Mouse (Mus musculus): ENCODE data around the gene Apbb1.

Apbb1 gene

DNA sequence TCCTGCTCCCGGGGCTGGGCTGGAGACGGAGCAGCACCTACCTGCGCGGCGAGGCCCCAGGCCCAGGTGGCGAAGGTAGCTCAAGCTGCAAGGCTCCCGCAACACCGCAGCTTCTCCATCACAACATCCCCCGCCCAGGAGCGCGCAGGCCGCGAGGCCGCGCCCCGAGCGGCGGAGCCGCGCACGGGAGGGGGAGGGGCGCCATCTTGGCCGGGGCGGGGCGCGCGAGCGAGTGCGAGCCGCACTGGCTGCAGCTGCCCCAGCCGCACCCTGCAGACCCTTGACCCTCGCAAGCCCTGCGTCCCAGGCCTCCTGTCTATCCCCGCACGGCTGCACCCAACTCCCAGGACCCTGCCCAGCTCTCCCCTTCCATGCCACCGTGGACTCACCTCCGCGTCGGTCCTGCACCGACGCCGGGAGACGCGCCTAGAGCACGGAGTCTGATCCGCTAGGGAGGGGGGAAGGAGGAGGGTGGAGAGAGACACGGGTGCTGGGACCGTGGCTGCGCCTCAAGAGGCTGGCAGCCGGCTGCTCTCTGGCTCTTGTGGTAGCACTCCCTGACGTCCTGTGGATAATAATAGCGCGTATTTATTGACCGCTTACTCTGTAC, at the start of gene Apbb1:
Gene Apbb1 (minus strand): TSS at position 560 of the 610 bp plus-strand sequence.
- peak; percentile 89 for DNase-seq

DNA sequence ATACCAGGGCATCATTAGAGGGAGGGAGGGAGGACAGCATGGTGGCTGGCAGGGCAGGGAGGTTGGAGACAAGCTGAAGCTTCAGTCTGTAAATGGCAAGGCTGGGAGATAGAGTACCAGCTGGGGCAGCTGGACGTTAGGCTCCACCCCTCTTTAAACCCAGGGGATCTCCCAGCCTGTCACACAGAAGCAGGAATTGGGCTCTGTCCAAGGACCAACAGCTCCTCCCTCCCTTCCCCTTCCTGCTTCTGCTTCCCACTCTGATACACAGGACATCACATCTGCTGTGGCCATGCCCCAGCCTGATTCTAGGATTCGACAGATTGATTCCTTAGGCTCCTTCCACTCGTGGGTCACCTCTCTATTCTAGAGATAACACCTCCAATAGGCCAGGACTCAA, 47.2 kb upstream of the Apbb1 start:
- no peak for DNase-seq

DNA sequence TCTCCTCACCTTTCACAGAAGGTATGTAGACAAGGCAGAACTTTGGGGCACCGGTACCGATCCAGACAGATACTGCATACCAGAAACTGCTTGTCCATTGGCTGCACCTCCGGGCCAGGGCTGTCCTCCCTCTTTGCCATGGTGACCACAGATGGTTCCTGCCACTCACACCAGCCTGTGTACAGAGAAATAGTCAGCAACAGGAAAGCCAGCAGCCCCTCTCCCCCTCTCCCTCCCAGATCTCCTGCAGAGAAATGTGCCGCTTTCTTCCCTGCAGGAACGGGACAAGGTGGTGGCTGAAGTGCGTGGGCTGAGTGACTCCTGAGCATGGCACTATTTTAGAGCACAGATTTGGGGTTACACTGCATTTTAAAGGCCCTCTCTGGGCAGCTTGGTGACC, 43.9 kb upstream of the Apbb1 start:
- DNase-seq = peak; percentile 69

DNA sequence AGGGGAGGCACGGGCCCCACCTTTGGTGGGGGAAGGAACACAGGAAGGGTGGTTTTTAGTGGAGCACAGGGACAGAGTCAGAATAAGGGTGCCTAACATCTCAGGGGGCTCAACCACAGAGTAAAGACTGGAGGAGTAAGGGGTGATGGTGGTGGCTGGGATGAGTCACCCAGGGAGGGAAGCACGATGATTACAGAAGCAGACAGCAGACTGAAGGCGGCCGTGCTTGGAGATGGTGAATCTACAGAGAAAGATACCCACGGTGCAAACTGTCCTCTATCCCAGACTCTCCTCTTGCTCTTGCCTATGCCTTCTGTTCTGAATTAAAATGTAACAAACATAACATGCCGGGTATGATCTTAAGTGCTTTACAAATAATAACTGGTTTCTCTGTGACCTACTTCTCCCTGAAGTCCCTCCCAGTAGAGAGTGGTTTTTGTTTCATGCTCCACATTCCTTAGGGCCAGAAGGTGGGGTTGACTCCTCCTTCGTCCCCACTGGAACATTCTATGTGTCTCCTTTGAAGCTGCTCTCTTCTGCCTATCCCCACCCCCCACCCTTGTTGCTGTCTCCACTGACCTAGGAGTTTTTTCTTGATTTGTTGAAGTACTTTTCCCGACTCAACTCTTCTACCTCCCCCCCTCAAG, 40.3 kb upstream of the Apbb1 start:
- DNase-seq = no peak

DNA sequence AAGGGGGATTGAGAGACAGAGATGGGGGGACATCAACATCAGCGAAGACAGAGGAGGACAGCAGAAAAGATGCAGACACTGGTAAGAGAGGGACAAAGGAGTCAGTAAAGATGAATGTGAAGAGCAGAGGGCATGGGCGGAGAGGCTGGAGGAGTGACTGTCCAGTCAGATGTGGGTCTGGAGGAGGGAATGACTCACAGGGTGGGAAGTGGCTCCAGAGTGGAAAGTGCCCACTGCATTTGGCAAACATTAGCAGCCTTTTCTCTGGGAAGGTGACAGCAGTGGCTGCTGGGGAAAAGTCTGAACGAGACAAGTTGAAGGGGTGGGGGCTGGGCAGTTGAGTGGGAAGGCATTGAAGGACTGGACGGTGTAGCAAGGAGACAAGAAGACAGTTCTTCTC, 39.6 kb upstream of the Apbb1 start:
- DNase-seq = no peak

DNA sequence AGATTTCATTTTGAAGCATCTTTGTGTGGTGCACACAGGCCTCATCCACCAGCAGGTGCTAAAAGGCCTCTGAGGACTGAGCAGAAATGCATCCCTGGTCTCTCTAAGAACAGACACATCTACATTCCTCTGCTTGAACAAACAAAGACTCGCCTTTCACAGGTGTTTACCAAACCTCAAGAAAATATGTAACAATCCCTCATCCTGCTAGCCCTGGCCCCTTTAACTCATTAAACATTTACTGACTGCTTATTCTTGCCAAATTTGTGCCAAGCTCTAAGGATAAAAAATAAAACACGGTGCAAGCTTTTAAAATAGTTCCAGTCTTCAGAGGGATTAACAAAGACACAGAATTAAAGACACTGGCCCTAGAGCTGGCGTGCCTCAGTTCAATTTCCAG, 38.2 kb upstream of the Apbb1 start:
- no peak for DNase-seq

DNA sequence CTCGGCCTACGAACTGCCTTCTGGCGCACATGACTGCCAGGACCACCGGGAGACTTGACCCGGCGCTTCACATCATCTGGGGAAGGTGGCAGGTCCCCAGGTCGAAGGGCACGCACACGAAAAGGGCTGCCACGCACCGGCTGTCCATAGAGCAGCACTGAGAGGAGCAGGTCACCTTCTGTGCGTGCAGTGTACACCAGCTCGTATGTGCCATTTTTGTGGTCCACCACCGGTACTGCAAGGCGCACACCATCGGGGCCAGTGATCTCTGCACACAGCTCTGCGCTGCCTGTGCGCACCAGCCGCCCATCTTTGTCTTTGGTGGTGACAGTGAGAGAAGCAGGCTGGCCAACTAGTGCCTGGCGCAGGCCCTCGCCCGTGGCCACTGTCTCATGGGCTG, 36.4 kb upstream of the Apbb1 start:
- no peak for DNase-seq

DNA sequence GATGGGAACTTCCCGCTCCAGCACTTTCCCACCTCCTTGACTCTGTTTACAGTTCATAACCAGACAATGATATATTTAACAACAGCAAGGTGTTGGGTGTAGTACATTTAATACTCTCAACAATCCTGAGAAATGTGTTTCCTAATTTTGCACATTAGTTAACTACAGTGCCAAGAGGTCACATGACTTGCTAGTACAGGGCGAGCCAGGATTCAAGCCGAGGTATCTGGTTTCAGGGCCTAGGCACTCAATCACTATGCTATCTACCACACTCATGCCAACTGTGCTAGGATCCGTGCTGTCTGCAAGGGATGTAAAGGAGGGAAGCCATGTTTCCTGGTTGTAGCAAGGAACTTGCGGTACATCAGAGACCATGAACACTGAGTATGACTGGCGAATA, 35.1 kb upstream of the Apbb1 start:
- DNase-seq = no peak

DNA sequence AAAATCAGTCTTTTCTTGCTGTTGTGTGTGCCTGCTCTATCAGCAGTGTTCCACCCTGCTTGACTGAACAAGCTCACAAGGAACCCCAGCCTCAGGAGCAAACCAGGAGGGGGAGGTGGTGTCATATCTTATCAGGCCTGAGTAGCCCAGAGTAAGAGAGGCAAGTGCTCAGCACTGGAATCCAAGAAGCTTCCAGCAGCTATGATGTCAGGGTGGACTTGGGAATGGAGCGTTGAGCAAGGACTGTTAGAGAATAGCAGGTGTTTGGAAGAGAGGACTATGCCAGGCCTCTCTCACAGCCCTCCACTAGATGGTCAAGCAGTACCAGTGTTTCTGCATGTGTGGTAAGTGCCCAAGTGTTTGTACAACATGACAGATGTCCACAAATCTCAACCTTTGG, 34.3 kb upstream of the Apbb1 start:
- no peak for DNase-seq

DNA sequence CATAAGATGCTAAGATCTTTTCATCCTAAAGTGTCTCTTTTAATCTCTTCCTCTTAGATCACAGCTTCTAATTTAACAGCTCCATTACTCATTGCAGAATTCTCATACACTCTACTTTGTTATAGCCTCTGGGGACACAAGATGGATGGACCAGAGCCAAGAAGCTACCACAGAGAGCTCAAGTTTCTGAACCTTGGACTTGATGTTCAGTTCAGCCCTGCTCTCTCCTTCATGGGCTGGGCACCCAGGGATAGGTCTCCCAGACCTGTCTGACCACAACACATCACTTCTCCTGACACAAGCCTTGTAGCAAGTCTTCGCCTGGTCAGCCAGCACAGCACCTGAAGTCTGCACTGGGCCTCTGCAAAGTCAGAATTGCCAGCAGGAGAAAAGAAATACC, 32.9 kb upstream of the Apbb1 start:
- no peak for DNase-seq

DNA sequence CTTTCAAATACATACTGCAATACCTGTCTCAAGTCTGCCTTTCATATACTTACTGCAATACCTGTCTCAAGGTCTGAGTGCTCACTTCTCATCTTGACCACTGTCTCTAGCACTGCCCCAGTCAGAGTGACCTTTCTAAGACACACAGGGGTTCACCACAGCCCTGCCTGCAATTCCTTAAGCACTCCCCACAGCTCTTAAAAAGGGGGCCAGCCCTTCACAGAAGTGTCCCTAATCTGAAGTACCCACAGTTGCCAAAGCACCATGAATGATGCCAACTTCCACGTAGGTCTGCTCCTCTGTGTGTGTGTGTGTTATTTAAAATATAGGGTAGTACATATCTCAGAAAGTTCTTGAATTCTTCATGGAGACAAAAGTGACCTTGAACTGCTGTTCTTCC, 30.3 kb upstream of the Apbb1 start:
- no peak for DNase-seq

DNA sequence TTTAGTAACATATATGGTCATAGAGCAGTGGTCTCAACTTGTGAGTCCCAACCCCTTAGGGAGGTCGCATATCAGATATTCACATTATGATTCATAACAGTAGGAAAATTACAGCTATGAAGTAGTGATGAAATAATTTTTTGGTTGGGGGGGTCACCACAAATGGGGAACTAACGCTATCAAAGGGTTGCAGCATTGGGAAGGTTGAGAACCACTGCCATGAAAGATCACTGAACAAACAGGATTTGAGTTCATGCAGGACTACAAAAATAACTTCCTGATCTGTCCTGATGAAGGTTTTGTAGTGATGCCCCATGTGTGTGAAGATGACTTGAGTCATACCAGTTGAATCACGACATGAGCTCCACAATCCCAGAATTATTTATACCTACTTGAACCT, 27.0 kb upstream of the Apbb1 start:
- no peak for DNase-seq

DNA sequence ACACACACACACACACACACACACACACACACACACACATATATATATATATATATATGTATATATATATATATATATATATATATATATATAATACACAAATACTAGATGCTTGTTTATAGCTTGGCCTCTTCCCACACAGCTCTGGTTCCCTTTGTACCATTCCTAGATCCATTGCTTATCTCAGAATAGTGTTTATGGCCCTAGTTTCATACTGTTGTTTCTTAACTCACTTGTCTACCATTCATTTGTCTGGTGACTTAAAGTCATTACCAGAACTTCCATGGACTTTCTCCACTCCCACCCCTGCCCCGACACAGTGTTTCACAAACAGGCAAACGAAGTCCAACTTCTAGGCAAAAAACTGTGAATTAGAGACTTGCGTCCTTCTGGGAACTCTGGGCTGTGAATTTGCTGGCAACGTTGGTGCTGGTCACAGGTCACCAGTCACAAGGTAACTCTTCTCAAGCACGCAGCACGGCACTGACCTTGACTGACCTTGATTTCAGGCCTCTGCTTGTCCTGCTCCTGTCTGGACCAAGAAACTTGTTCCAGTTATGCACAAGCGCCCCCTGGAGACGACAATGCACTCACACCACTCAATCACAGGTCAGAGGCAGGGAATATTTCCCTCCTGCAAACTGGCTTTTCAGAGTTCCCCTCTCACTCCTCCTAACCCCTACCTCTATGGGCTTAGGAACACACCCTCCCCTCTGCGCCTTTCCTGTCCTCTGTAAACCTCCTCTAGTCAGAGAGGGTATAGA, 21.6 kb upstream of the Apbb1 start:
- peak; percentile 79 for DNase-seq

DNA sequence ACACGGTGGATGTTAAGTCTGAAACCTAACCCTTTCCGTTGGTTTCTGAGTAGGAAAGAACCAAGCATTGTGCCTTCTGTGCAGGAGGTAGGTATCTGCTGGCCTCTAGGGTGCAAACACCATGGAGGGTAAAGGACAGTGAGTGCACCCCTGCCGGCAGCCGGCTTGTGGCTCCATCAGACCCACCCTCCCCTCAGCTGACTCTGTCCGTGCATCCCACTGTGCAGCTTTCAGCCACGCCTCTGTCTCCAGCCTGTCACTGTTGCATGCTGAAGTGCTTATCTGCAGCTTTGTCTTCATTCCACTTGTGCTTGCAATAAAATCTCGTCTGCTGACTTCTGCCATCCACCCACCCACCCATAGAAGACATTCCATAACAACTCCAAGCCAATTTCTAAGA, 8.6 kb upstream of the Apbb1 start:
- no peak for DNase-seq

DNA sequence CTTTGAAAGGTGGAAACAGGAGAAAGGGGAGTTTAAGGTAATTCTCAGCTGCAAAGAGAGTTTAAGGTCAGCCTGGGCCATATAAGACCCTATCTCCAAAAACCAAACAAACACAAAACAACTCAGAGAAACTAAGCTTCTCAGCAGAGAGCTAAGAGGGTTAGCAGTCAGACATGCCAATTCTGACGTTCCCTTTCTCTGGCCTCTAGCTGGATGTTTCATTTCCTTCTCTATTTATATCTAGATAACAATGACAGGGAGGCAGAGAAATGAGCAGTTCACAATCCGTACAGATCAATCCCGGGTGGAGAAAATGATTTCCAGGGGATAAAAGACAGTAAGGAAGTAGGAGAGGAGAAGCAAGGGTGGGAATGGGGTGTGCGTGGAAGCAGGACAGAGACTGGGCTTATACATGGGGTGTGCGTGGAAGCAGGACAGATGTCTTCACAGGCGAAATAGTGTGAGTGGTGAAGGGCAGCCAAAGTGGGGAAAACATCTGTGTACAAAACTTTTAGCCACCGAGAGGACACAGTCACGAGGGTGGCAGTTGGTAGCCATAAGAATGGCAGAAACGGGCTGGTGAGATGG, 7.0 kb upstream of the Apbb1 start:
- DNase-seq = no peak

DNA sequence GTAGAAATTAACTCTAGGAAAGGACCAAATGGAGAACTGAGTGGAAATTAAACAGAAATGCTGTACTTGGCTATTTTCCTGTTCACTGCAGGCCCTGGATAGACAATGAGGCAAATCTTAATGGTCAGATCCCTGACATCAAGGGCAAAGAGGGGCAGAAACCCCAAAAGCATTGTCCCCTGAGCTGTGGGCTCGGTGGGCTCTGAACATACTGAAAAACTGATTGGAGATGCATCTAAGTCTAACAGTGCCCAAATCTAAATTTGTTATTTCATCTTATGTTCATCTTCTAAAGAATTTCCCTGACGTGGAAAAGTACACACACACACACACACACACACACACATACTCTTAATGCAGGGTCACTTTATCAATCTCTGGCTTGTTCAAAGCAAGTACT, 506 bp upstream of the Apbb1 start:
- DNase-seq = peak; percentile 23

DNA sequence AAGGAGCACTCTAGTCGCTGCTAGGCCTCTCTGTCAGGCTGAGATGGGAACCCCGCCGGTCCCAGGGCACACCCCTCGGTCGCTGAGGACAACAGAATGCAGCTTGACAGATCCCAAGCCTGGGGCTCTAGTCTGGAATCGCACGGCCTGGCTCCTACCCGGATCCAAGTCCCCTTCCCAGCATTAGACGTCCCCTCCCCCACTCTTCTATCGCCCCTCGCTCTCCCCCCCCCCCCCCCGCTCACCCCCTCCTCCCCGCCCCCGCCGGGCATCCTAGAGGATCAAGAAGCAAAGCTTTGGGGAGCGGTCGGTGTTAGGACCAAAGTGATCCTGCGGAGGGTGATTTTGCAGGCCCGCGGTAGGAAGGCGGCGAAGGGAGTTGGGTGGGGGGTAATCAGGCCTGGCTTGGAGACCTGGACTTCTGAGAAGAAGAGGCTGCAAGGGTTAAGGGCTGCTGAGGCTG, 795 bp downstream of the Apbb1 start:
- DNase-seq = peak; percentile 53

DNA sequence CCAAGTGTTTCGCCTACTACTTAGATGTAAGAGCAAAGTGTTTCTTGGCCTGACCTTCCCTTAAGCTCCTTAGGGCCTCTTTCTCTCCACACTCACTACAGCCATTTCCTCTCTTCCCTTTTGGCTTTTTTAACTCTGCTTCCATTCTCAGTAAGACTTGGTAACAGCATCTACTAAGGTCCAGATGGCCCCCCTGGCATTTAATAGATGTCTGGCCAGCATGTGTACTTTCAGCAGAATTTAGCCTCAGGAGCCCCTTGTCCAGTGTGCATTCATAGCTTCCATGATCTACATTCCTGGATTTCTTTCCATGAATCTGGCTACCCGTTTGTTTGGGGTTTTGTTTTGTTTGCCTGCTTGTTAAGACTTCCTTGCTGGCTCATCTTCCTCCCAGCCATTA, 3.0 kb downstream of the Apbb1 start:
- peak; percentile 36 for DNase-seq

DNA sequence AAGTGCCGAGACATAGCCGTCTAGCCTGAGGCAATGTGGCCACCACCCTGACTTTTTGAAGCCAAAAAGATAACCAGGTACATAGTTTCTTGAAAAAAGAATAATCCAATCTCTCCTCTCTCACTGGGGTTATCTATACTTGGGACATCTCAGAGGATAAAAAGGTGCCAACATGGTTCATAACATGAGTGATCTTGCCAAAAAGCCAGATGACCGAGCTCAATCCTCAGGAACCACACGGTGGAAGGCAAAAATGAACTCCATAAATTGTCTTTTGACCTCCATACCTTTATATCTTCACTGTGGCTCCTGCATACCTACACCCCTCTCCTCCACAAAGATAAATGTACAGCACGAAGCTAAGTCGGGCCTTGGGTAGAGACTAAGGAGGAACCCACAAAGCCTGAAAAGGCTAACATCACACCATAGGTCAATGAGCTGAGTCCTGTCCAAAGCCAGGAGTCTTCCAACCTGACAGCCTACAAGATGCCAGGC, 4.0 kb downstream of the Apbb1 start:
- DNase-seq = peak; percentile 33

DNA sequence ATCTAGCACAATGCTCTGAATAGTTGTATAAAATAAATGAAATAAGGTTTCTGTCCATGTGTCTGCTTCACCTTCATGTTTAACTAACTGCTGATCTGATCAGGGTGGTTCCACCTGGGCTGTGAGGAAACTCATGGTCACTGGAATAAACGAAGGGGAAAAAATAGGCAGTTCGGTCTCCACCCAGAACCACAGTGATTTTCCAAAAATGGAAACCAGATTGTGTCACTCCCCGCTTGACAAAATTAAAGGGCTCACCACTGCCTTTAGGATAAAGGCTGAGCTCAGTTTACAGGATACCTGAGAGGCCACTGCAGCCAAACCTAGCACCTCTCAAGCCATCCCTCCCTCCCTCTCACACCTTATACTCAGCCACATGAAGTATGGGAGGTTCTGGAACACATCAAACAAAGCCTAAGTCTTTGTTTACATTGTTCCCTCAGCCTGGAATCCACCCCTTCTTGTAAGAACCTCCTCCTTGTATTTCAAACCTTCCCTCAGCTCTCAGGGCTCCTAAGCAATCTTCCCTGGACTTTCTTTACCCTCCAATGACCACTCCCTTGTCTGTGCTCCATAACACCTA, 5.2 kb downstream of the Apbb1 start:
- no peak for DNase-seq

DNA sequence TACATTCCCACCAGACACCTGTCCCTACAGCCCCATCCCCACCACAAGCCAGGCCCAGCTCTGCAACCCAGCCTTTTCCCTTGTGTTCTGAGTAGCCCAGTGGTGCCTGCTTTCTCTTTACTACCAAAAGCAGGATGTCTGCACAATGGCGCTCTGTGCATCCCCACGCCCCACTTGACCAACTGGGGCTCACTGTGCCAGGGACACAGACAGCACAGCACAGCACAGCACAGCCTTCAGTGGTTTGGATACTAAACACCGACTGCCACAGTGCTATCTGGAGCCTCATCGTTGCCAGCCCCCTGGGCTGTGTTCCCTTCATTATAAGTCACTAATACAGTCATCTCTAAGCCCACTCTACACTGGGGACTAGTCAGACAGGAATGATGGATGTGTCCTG, 6.9 kb downstream of the Apbb1 start:
- DNase-seq = no peak

DNA sequence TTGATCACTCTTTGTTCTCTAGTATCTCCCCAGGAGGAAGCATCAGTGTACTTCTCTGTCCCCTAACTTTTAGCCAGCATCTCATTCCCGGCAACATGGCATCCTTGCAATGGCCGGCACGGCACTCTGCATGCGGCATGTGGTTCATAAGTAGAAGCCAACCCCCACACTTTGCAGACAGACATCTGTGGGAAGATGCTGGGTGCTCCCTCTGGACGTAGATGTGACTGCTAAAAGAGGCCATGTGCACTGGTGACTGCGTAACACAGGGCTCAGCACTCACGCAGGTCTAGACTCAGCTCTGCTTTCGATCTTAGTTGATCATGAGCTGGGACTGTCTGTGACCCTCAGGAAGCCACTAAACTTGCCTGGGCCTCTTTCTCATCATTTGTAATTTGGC, 8.5 kb downstream of the Apbb1 start:
- DNase-seq = no peak

DNA sequence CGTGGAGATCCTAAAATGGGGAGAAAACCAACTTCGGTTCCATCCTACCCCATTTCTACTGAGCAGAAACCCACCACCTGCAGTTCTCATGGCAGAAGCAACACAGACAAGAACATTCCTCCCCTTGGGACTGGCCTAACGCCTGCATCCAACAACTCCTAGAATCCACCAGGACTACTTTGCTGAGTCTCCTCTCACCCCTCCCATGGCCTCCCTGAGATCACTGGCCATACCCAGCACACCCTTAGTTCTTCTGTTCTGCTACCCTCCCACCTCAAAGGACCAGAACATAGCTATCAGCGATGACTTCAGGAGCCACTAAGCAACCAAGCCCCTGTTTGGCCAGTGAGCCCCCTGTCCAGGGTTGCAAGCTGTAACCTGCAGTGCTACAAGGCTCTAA, 10.7 kb downstream of the Apbb1 start:
- peak; percentile 42 for DNase-seq

All from cerebellum, adult 8-10 months (tissue).